Mouse (Mus musculus): ENCODE measurements at regions not wholly inside any gene's neighbourhood (a gene's known extent, or its start where the extent isn't known, plus 50 kb on each side); places are given as distances from the start of the nearest gene placed in this dataset.

- no peak overlapping the region for H3K27ac ChIP-seq (ENCODE audit: insufficient read depth, low read depth, low read length)
- no peak overlapping the region for H3K4me3 ChIP-seq (ENCODE audit: insufficient read depth, low read depth, low read length)
- H3K4me1 ChIP-seq (ENCODE audit: control insufficient read depth, insufficient read depth, low read length), result peaks cover 4% of the 10 kb centered on the region
- WGBS, result 61% methylated on average over 12 of the region's 12 CpGs
- no peak for TF ChIP-seq CTCF (IDR thresholded peaks at IDR 0.05; ENCODE audit: insufficient read depth, low read depth, low read length)
- no peak for TF ChIP-seq POLR2A (IDR thresholded peaks at IDR 0.05; ENCODE audit: insufficient read depth, low read depth, low read length)
These were observed 181.5 kb downstream of the CK137956 start for GRCm38 (mm10) chr4:127789206-127789605.

GRCm38 (mm10) chr4:127785786-127786185 lies 185.0 kb downstream of the CK137956 start:
- Histone ChIP-seq H3K4me3 (ENCODE audit: insufficient read depth, low read depth, low read length) (no peak overlapping the region), H3K4me1 (ENCODE audit: control insufficient read depth, insufficient read depth, low read length) (peaks cover 4% of the 10 kb centered on the region), H3K27ac (ENCODE audit: insufficient read depth, low read depth, low read length) (no peak overlapping the region)
- WGBS, result 77% methylated on average over 3 of the region's 3 CpGs
- TF ChIP-seq CTCF (IDR thresholded peaks at IDR 0.05; ENCODE audit: insufficient read depth, low read depth, low read length) (no peak), POLR2A (IDR thresholded peaks at IDR 0.05; ENCODE audit: insufficient read depth, low read depth, low read length) (no peak)

DNA sequence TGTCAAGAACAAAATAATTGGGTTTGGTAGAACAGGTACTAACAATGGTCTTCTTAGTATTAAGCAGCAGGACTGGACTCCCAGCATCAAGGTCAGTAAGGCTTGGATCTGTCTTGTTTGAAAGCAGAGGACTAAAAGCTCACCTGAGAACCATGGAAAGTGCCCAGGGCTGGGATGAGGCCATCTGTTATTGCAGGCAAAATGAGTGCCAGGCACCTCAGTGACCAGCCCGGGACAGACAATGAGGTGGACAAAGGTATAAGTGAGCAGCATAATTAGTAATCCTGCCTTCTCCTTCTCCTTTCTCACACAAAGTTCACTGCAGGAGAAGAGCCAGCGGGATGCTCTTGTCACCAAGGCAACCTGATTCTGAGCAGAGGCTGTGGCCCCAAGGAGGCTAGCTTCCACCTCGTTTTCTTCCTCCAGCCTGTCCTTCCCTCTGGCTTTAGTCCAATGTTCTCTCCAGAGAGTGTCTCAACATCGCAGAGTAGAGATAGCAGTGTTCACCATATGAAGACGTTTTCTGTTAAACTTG lies 198.7 kb downstream of the CK137956 start:
- TF ChIP-seq POLR2A (IDR thresholded peaks at IDR 0.05; ENCODE audit: insufficient read depth, low read depth, low read length), result no peak
- no peak for TF ChIP-seq CTCF (IDR thresholded peaks at IDR 0.05; ENCODE audit: insufficient read depth, low read depth, low read length)
- 28% methylated on average over 5 of the region's 5 CpGs for WGBS
- H3K4me3 ChIP-seq (ENCODE audit: insufficient read depth, low read depth, low read length), result no peak overlapping the region

GRCm38 (mm10) chr4:127763736-127764135 lies 207.0 kb downstream of the CK137956 start:
- H3K4me3 ChIP-seq (ENCODE audit: insufficient read depth, low read depth, low read length), result no peak overlapping the region
- peaks cover 6% of the 10 kb centered on the region for H3K4me1 ChIP-seq (ENCODE audit: control insufficient read depth, insufficient read depth, low read length)
- WGBS, result 69% methylated on average over 5 of the region's 5 CpGs
- TF ChIP-seq POLR2A (IDR thresholded peaks at IDR 0.05; ENCODE audit: insufficient read depth, low read depth, low read length) (no peak), CTCF (IDR thresholded peaks at IDR 0.05; ENCODE audit: insufficient read depth, low read depth, low read length) (no peak)
- H3K27ac ChIP-seq (ENCODE audit: insufficient read depth, low read depth, low read length), result no peak overlapping the region

More for the DNA sequence above, 198.7 kb downstream of the CK137956 start:
- H3K27ac ChIP-seq (ENCODE audit: insufficient read depth, low read depth, low read length), result no peak overlapping the region
- peaks cover 3% of the 10 kb centered on the region; the same call in 1 of the 2 replicates for H3K4me1 ChIP-seq (ENCODE audit: control insufficient read depth, insufficient read depth, low read length)

GRCm38 (mm10) chr4:127758961-127759360 lies 211.8 kb downstream of the CK137956 start:
- WGBS, result 75% methylated on average over 9 of the region's 9 CpGs
- H3K27ac ChIP-seq (ENCODE audit: insufficient read depth, low read depth, low read length), result no peak overlapping the region
- TF ChIP-seq POLR2A (IDR thresholded peaks at IDR 0.05; ENCODE audit: insufficient read depth, low read depth, low read length) (no peak), CTCF (IDR thresholded peaks at IDR 0.05; ENCODE audit: insufficient read depth, low read depth, low read length) (no peak)
- peaks cover 5% of the 10 kb centered on the region for H3K4me1 ChIP-seq (ENCODE audit: control insufficient read depth, insufficient read depth, low read length)
- no peak overlapping the region for H3K4me3 ChIP-seq (ENCODE audit: insufficient read depth, low read depth, low read length)

DNA sequence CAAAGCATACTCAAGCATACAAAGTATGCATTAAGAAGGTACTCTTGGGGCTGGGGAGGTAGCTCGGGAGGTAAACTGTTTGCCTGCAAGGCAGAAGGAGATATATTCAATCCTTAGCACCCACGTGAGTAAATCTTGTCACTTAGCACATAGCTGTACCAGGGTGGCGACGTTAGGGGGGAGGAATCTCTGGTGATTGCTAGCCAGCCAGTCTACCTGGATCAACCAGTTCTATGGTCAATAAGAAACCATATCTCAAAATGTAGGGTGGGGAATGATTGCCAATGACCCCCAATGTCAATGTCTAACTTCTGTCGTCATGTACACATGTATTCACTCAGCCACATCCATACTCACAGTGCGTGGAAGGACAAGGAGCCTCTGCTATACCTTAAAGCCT lies 214.5 kb downstream of the CK137956 start:
- 91% methylated on average over 6 of the region's 6 CpGs for WGBS
- no peak overlapping the region for H3K4me3 ChIP-seq (ENCODE audit: insufficient read depth, low read depth, low read length)
- H3K27ac ChIP-seq (ENCODE audit: insufficient read depth, low read depth, low read length), result no peak overlapping the region
- TF ChIP-seq CTCF (IDR thresholded peaks at IDR 0.05; ENCODE audit: insufficient read depth, low read depth, low read length), result no peak
- TF ChIP-seq POLR2A (IDR thresholded peaks at IDR 0.05; ENCODE audit: insufficient read depth, low read depth, low read length), result no peak
- no peaks in the 10 kb centered on the region for H3K4me1 ChIP-seq (ENCODE audit: control insufficient read depth, insufficient read depth, low read length)

- H3K4me1 ChIP-seq (ENCODE audit: control insufficient read depth, insufficient read depth, low read length), result peaks cover 4% of the 10 kb centered on the region
- WGBS, result 80% methylated on average over 3 of the region's 3 CpGs
- H3K27ac ChIP-seq (ENCODE audit: insufficient read depth, low read depth, low read length), result no peak overlapping the region
- H3K4me3 ChIP-seq (ENCODE audit: insufficient read depth, low read depth, low read length), result no peak overlapping the region
- no peak for TF ChIP-seq POLR2A (IDR thresholded peaks at IDR 0.05; ENCODE audit: insufficient read depth, low read depth, low read length)
- no peak for TF ChIP-seq CTCF (IDR thresholded peaks at IDR 0.05; ENCODE audit: insufficient read depth, low read depth, low read length)
These were observed 220.0 kb downstream of the CK137956 start for GRCm38 (mm10) chr4:127750781-127751180.

DNA sequence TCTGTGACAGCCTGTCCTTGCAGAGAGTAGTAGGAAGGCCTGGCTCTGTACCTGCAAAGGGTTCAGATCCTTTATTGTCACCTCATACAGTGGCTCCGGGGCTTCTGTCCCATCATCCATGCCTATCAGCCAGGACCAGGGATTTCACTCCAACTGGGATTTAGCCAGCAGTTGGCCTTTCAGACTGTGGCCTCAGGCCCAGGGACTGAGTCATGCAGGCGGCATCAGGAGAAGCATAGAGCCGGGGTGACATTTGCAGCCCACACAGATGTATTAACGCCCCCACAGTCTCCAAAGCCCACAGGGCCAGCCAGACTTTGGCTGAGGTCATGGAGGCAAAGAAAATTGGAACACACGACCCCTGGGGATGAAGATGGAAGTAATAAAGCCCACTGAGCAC lies 222.9 kb downstream of the CK137956 start:
- TF ChIP-seq CTCF (IDR thresholded peaks at IDR 0.05; ENCODE audit: insufficient read depth, low read depth, low read length), result no peak
- TF ChIP-seq POLR2A (IDR thresholded peaks at IDR 0.05; ENCODE audit: insufficient read depth, low read depth, low read length), result no peak
- Histone ChIP-seq H3K27ac (ENCODE audit: insufficient read depth, low read depth, low read length) (no peak overlapping the region), H3K4me1 (ENCODE audit: control insufficient read depth, insufficient read depth, low read length) (peaks cover 4% of the 10 kb centered on the region), H3K4me3 (ENCODE audit: insufficient read depth, low read depth, low read length) (no peak overlapping the region)
- WGBS, result 53% methylated on average over 5 of the region's 5 CpGs

- 37% methylated on average over 2 of the region's 2 CpGs for WGBS
- H3K27ac ChIP-seq (ENCODE audit: insufficient read depth, low read depth, low read length), result no peak overlapping the region
- H3K4me3 ChIP-seq (ENCODE audit: insufficient read depth, low read depth, low read length), result no peak overlapping the region
- H3K4me1 ChIP-seq (ENCODE audit: control insufficient read depth, insufficient read depth, low read length), result peaks cover 9% of the 10 kb centered on the region
- TF ChIP-seq POLR2A (IDR thresholded peaks at IDR 0.05; ENCODE audit: insufficient read depth, low read depth, low read length) (no peak), CTCF (IDR thresholded peaks at IDR 0.05; ENCODE audit: insufficient read depth, low read depth, low read length) (no peak)
These were observed 234.0 kb downstream of the CK137956 start for GRCm38 (mm10) chr4:127736781-127737180.

DNA sequence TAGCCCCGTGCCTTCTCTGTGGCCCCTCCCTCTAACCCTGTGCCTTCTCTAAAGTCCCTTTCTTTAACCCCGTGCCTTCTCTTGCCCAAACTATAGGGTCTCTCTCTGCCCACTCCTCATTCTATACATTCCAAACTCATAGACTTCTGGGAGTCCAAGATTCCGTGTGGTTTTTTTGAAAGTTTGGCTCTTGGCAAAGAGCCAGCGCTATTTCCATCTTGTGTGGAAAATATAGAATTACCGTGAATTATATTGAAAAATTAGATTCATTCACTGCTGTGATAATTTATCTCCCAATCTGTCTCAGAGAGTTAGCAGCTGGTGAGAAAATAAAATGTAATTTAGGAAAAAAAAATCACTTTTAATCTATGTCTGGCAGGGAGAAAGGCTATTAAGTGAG lies 234.6 kb downstream of the CK137956 start:
- H3K4me3 ChIP-seq (ENCODE audit: insufficient read depth, low read depth, low read length), result no peak overlapping the region
- no peak overlapping the region for H3K27ac ChIP-seq (ENCODE audit: insufficient read depth, low read depth, low read length)
- peaks cover 9% of the 10 kb centered on the region for H3K4me1 ChIP-seq (ENCODE audit: control insufficient read depth, insufficient read depth, low read length)
- 62% methylated on average over 5 of the region's 5 CpGs for WGBS
- no peak for TF ChIP-seq POLR2A (IDR thresholded peaks at IDR 0.05; ENCODE audit: insufficient read depth, low read depth, low read length)
- no peak for TF ChIP-seq CTCF (IDR thresholded peaks at IDR 0.05; ENCODE audit: insufficient read depth, low read depth, low read length)
